Mouse (Mus musculus) C3H10T1/2 (cell line): Measurements from ENCODE around the gene Olfr684. TPM values are rescaled to one million over a fixed set of nuclear protein-coding genes. Genes with fewer than 3 reads are reported as not detected.

ENCODE experiments used
- polyA plus RNA-seq, 2 experiments: library from polyadenylated mRNA; unstranded; fragments of >200 nt; fragmentation: generic; extraction: Trizol; gene quantifications; one replicate each; pipeline ENCODE4 v1.2.1; 2012; ENCODE audit warnings: missing spikeins in 2 of 2

Gene Olfr684
- polyA plus RNA-seq, result not detected

DNA sequence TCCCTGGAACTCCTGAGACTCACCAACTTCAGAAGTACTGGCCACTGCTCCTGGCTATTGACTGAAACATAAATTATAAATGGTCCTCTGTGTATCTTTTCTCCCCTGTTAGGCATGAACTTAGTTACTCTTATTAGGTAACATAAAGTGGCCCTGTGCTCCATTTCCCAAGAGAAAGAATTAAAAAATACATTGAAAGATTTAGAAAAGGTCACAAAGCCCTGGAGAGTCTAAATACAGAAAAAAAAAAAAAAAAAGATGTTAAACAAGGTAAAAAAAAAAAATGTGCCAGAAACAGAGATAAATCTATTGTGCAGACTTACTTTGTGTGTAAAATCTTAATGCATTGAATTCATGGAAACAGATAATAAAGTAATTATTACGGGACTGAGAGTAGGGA is at the start of gene Olfr684:
Gene Olfr684, minus strand, starts transcription at position 101 of the 400 bp plus-strand sequence.

GRCm38 (mm10) chr7:105207385-105207784 is 43.9 kb upstream of the Olfr684 start, which contains the start of gene Olfr686:
Gene Olfr686, minus strand, starts transcription at chr7:105207485.

DNA sequence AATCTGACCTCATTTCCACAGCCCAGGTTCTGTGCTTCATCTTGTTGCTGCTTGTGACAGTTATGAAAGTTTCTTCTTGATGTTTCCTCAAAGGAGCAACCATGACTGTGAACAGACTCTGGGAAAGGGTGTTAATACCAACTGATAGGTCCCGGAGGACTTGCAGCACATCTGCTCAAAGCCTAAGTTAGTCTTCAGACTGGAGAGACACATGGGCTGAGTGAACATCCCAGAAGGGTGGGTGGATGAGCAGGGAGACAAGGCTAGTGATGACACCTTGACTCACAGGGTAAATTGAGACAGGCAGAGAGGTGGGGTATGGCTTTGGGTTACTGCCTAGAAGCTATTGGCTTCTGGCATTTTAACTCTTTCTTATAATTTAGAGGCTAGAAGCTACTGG is 22.5 kb upstream of the Olfr684 start, which contains the start of gene Olfr685:
Gene Olfr685, minus strand, starts transcription at position 101 of the 400 bp plus-strand sequence.

DNA sequence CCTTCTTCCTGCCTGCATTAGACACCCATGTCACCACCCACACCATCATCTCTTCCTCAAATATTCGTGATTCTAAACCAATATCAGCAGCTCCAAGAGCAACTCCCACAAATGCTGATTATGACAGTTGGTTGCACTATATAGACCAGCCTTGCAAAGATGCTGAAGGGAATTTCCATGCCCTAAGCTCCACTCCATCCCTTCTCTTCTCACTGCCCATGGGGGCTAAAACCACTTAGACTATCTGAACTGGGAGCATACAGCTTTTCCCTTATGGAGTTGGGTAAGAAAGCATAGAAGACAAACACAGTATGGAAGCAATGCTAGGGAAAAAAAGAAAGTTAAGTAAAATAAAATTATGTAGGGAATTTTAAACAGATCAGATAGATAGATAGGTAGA is 16.5 kb downstream of the Olfr684 start, which contains the start of gene Olfr683:
Gene Olfr683, minus strand, starts transcription at position 101 of the 400 bp plus-strand sequence.

DNA sequence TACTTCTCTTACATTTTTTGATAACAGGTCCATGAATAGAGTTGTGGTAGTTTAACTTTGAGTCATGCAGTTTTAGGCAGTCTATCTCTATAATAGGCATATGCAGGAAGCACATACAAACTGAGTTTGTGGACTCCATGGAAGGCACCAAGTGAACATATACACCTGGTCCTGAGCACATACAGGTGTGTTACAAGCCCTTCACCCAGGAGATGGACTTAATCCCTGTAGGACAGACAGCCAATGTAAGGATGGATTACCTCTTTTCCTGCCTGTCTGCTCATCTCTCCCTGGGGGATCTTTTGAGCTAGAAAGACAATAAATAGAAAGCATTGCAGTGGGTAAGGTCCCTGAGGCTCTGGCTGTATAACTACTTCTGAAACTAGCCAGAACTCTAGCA is 46.9 kb downstream of the Olfr684 start, which contains the start of gene Olfr681:
Gene Olfr681, plus strand, starts transcription at position 301 of the 400 bp plus-strand sequence.

Other genes with a start within 250 kb of the Olfr684 start
- gene Olfr667, start 242.2 kb downstream of the Olfr684 start, polyA plus RNA-seq, result not detected
- not detected for gene Olfr668, start 235.6 kb downstream of the Olfr684 start, polyA plus RNA-seq
- gene Olfr669, start 229.4 kb downstream of the Olfr684 start, polyA plus RNA-seq, result not detected
- not detected for gene Olfr670, start 201.0 kb downstream of the Olfr684 start, polyA plus RNA-seq
- gene Olfr671, start 184.5 kb downstream of the Olfr684 start, polyA plus RNA-seq, result not detected
- not detected for gene Olfr672, start 161.6 kb downstream of the Olfr684 start, polyA plus RNA-seq
- gene Olfr675, start 135.2 kb downstream of the Olfr684 start, polyA plus RNA-seq, result not detected
- gene Olfr676, start 131.0 kb downstream of the Olfr684 start, polyA plus RNA-seq, result not detected
- not detected for gene Olfr677, start 112.3 kb downstream of the Olfr684 start, polyA plus RNA-seq
- not detected for gene Olfr678, start 99.2 kb downstream of the Olfr684 start, polyA plus RNA-seq
- not detected for gene Olfr679, start 82.4 kb downstream of the Olfr684 start, polyA plus RNA-seq
- not detected for gene Olfr680-ps1, start 70.8 kb downstream of the Olfr684 start, polyA plus RNA-seq
- not detected for gene Olfr681, start 46.8 kb downstream of the Olfr684 start, polyA plus RNA-seq
- gene Olfr683, start 16.6 kb downstream of the Olfr684 start, polyA plus RNA-seq, result not detected
- not detected for gene Olfr685, start 22.4 kb upstream of the Olfr684 start, polyA plus RNA-seq
- gene Olfr686, start 43.8 kb upstream of the Olfr684 start, polyA plus RNA-seq, result not detected
- not detected for gene Olfr688, start 124.4 kb upstream of the Olfr684 start, polyA plus RNA-seq
- gene Olfr689, start 147.5 kb upstream of the Olfr684 start, polyA plus RNA-seq, result not detected
- gene Olfr690, start 170.5 kb upstream of the Olfr684 start, polyA plus RNA-seq, result not detected
- gene Olfr691, start 178.6 kb upstream of the Olfr684 start, polyA plus RNA-seq, result under 1 TPM in 1 of 2 experiments, not detected in 1; 0.02 TPM
- not detected for gene Olfr692, start 204.6 kb upstream of the Olfr684 start, polyA plus RNA-seq
- gene Gm5901, start 211.4 kb upstream of the Olfr684 start, polyA plus RNA-seq, result under 1 TPM in 1 of 2 experiments, not detected in 1; 0.09 TPM
- gene Fam160a2, start 236.4 kb upstream of the Olfr684 start, polyA plus RNA-seq, result 10 to 100 TPM; 11.6 to 17.4 TPM
- gene Cnga4, start 240.9 kb upstream of the Olfr684 start, polyA plus RNA-seq, result under 1 TPM in 1 of 2 experiments, not detected in 1; 0.01 TPM